Mouse (Mus musculus) heart, embryonic 15.5 days (tissue): ENCODE results near the gene Slc17a9. TPM values are rescaled to one million over a fixed set of nuclear protein-coding genes. Genes with fewer than 3 reads are reported as not detected.

Source experiments
- ATAC-seq: fragments of 200-750 bp; cut with Nextera tagmentation; replicated peaks from 2 replicates; pipeline ENCODE4 v1.8.0; 2017; ENCODE audit warnings: low read depth, moderate TSS enrichment; ENCODE audit not compliant: insufficient number of reproducible peaks, insufficient read depth, low FRiP score
- H3K27ac ChIP-seq: fragments of 300-500 bp; sonication (generic); 2 replicates; pipeline ENCODE4 v1.5.1; 2015; ENCODE audit warnings: mild to moderate bottlenecking, inconsistent platforms
- H3K27me3 ChIP-seq: fragments of 300-500 bp; sonication (generic); 2 replicates; pipeline ENCODE4 v1.6.1; 2015; ENCODE audit warnings: inconsistent platforms
- H3K36me3 ChIP-seq: fragments of 300-500 bp; sonication (generic); 2 replicates; pipeline ENCODE4 v1.6.1; 2015; ENCODE audit warnings: mild to moderate bottlenecking, inconsistent platforms
- H3K4me1 ChIP-seq: fragments of 300-500 bp; sonication (generic); replicated peaks from 2 replicates; pipeline ENCODE4 v1.6.1; 2015; ENCODE audit warnings: inconsistent platforms
- H3K4me2 ChIP-seq: fragments of 300-500 bp; sonication (generic); 2 replicates; pipeline ENCODE4 v1.6.1; 2015; ENCODE audit warnings: inconsistent platforms, mild to moderate bottlenecking, moderate library complexity
- H3K4me3 ChIP-seq: fragments of 300-500 bp; sonication (generic); 2 replicates; pipeline ENCODE4 v1.5.1; 2015; ENCODE audit warnings: mild to moderate bottlenecking, inconsistent platforms
- H3K9ac ChIP-seq: fragments of 300-500 bp; sonication (generic); 2 replicates; pipeline ENCODE4 v1.6.1; 2015; ENCODE audit warnings: mild to moderate bottlenecking, inconsistent platforms
- H3K9me3 ChIP-seq: fragments of 300-500 bp; sonication (generic); replicated peaks from 2 replicates; pipeline ENCODE4 v1.6.1; 2016; ENCODE audit warnings: inconsistent platforms
- WGBS: fragments of 180-500 bp; shearing (Covaris S2); methylation state at CpG from one replicate; pipeline ENCODE4 v1.1.7; 2015; ENCODE audit warnings: mixed read lengths; 5-methylcytosine and 5-hydroxymethylcytosine counted together
- polyA plus RNA-seq: library from polyadenylated mRNA; unstranded; fragments of >200 nt; fragmentation: Nextera tagmentation; extraction: Ambion mirVana; gene quantifications from 2 replicates; pipeline ENCODE4 v1.2.1, GENCODE M21; 2015

Slc17a9 gene
- 0.48 and 1.7 TPM in 2 replicates for polyA plus RNA-seq

GRCm38 (mm10) chr2:180724585-180725413 is at the start of gene Slc17a9:
Gene Slc17a9, plus strand, starts transcription at chr2:180725263.
- Histone ChIP-seq H3K4me1 (peaks cover 14% of the 10 kb centered on the region), H3K9ac (peak within 1 kb of the TSS; percentile 41; the same call in 1 of the 2 replicates), H3K9me3 (no peaks in the 10 kb centered on the region), H3K4me2 (peak within 1 kb of the TSS; percentile 61), H3K36me3 (peaks cover 38% of the 10 kb centered on the region), H3K27me3 (no peaks in the 10 kb centered on the region), H3K27ac (no peak within 1 kb of the TSS), H3K4me3 (peak within 1 kb of the TSS; percentile 29)
- no peak; the same call in 1 of the 2 replicates for ATAC-seq
- WGBS = 4% methylated on average over 18 of the region's 18 CpGs

- H3K4me3 ChIP-seq = no peak overlapping the region
- H3K4me1 ChIP-seq = no peaks in the 10 kb centered on the region
- H3K9ac ChIP-seq = no peak overlapping the region
- peaks cover 41% of the 10 kb centered on the region for H3K36me3 ChIP-seq
- no peaks in the 10 kb centered on the region for H3K27me3 ChIP-seq
- H3K4me2 ChIP-seq = no peak overlapping the region
- H3K9me3 ChIP-seq = no peaks in the 10 kb centered on the region
- ATAC-seq = no peak
- H3K27ac ChIP-seq = no peak overlapping the region
- 86% methylated on average over 2 of the region's 2 CpGs for WGBS
Measured at GRCm38 (mm10) chr2:180676706-180677105, 48.4 kb upstream of the Slc17a9 start.

GRCm38 (mm10) chr2:180678609-180679140 is 46.4 kb upstream of the Slc17a9 start:
- ATAC-seq = peak; percentile 40; the same call in 1 of the 2 replicates
- Histone ChIP-seq H3K9me3 (no peaks in the 10 kb centered on the region), H3K9ac (no peak overlapping the region), H3K4me2 (no peak overlapping the region), H3K36me3 (peaks cover 41% of the 10 kb centered on the region), H3K27me3 (no peaks in the 10 kb centered on the region), H3K27ac (no peak overlapping the region), H3K4me1 (no peaks in the 10 kb centered on the region), H3K4me3 (no peak overlapping the region)
- WGBS = 20% methylated on average over 4 of the region's 4 CpGs

GRCm38 (mm10) chr2:180681225-180681624 is 43.8 kb upstream of the Slc17a9 start:
- Histone ChIP-seq H3K4me2 (no peak overlapping the region), H3K4me3 (no peak overlapping the region), H3K27me3 (no peaks in the 10 kb centered on the region), H3K9me3 (no peaks in the 10 kb centered on the region), H3K36me3 (peaks cover 51% of the 10 kb centered on the region), H3K4me1 (no peaks in the 10 kb centered on the region), H3K9ac (no peak overlapping the region), H3K27ac (no peak overlapping the region)
- WGBS = 69% methylated on average over 2 of the region's 2 CpGs
- ATAC-seq = no peak

- ATAC-seq = no peak
Measured at GRCm38 (mm10) chr2:180683524-180683923, 41.5 kb upstream of the Slc17a9 start.

GRCm38 (mm10) chr2:180684031-180684430 is 41.0 kb upstream of the Slc17a9 start:
- WGBS = 63% methylated on average over 4 of the region's 4 CpGs
- Histone ChIP-seq H3K9ac (no peak overlapping the region), H3K4me3 (no peak overlapping the region), H3K27ac (no peak overlapping the region), H3K9me3 (no peaks in the 10 kb centered on the region), H3K4me2 (no peak overlapping the region), H3K36me3 (peaks cover 80% of the 10 kb centered on the region), H3K4me1 (no peaks in the 10 kb centered on the region), H3K27me3 (no peaks in the 10 kb centered on the region)
- no peak for ATAC-seq

More at GRCm38 (mm10) chr2:180683524-180683923, 41.5 kb upstream of the Slc17a9 start:
- Histone ChIP-seq H3K27me3 (no peaks in the 10 kb centered on the region), H3K36me3 (peaks cover 74% of the 10 kb centered on the region), H3K4me1 (no peaks in the 10 kb centered on the region), H3K9ac (no peak overlapping the region), H3K4me2 (no peak overlapping the region), H3K9me3 (no peaks in the 10 kb centered on the region), H3K27ac (no peak overlapping the region), H3K4me3 (no peak overlapping the region)
- 82% methylated on average over 2 of the region's 2 CpGs for WGBS

GRCm38 (mm10) chr2:180689841-180690240 is 35.2 kb upstream of the Slc17a9 start:
- no peaks in the 10 kb centered on the region for H3K9me3 ChIP-seq
- H3K27me3 ChIP-seq = no peaks in the 10 kb centered on the region
- H3K36me3 ChIP-seq = peaks cover 59% of the 10 kb centered on the region
- H3K4me3 ChIP-seq = no peak overlapping the region
- no peak for ATAC-seq
- H3K4me1 ChIP-seq = peaks cover 16% of the 10 kb centered on the region
- H3K9ac ChIP-seq = no peak overlapping the region
- no peak overlapping the region for H3K4me2 ChIP-seq
- H3K27ac ChIP-seq = no peak overlapping the region
- WGBS = 77% methylated on average over 5 of the region's 5 CpGs

GRCm38 (mm10) chr2:180692630-180693029 is 32.4 kb upstream of the Slc17a9 start:
- H3K27me3 ChIP-seq = no peaks in the 10 kb centered on the region
- no peak overlapping the region for H3K9ac ChIP-seq
- H3K4me3 ChIP-seq = 0 out of 2 replicates have a peak overlapping the region, but pooled peaks have one; percentile 3
- ATAC-seq = peak; percentile 64; the same call in 1 of the 2 replicates
- peaks cover 33% of the 10 kb centered on the region for H3K36me3 ChIP-seq
- peak overlapping the region; percentile 65 for H3K27ac ChIP-seq
- H3K9me3 ChIP-seq = no peaks in the 10 kb centered on the region
- H3K4me2 ChIP-seq = peak overlapping the region; percentile 21; the same call in 1 of the 2 replicates
- WGBS = 3% methylated on average over 1 of the region's 1 CpGs
- peaks cover 25% of the 10 kb centered on the region for H3K4me1 ChIP-seq

- WGBS = 70% methylated on average over 2 of the region's 2 CpGs
- no peak for ATAC-seq
- Histone ChIP-seq H3K4me3 (no peak overlapping the region), H3K4me1 (peaks cover 35% of the 10 kb centered on the region), H3K27ac (no peak overlapping the region), H3K27me3 (no peaks in the 10 kb centered on the region), H3K36me3 (peaks cover 8% of the 10 kb centered on the region), H3K9me3 (no peaks in the 10 kb centered on the region), H3K9ac (no peak overlapping the region), H3K4me2 (no peak overlapping the region)
Measured at GRCm38 (mm10) chr2:180695176-180695575, 29.9 kb upstream of the Slc17a9 start.

GRCm38 (mm10) chr2:180700457-180700856 is 24.6 kb upstream of the Slc17a9 start:
- peak overlapping the region; percentile 88 for H3K9ac ChIP-seq
- no peaks in the 10 kb centered on the region for H3K9me3 ChIP-seq
- H3K4me3 ChIP-seq = peak overlapping the region; percentile 82
- H3K27ac ChIP-seq = no peak overlapping the region
- peaks cover 47% of the 10 kb centered on the region for H3K4me1 ChIP-seq
- no peak for ATAC-seq
- WGBS = 63% methylated on average over 5 of the region's 5 CpGs
- H3K36me3 ChIP-seq = no peaks in the 10 kb centered on the region
- H3K27me3 ChIP-seq = no peaks in the 10 kb centered on the region
- peak overlapping the region; percentile 88 for H3K4me2 ChIP-seq

GRCm38 (mm10) chr2:180701053-180701766 is 23.9 kb upstream of the Slc17a9 start:
- Histone ChIP-seq H3K9me3 (no peaks in the 10 kb centered on the region), H3K4me3 (peak overlapping the region; percentile 82), H3K9ac (peak overlapping the region; percentile 88), H3K4me1 (peaks cover 47% of the 10 kb centered on the region), H3K4me2 (peak overlapping the region; percentile 88), H3K27ac (peak overlapping the region; percentile 95), H3K27me3 (no peaks in the 10 kb centered on the region), H3K36me3 (no peaks in the 10 kb centered on the region)
- WGBS = 3% methylated on average over 26 of the region's 26 CpGs
- ATAC-seq = no peak; the same call in 1 of the 2 replicates
